Mouse (Mus musculus) hindbrain, embryonic 16.5 days (tissue): ENCODE results near the gene Ano10. TPM values are rescaled to one million over a fixed set of nuclear protein-coding genes. Genes with fewer than 3 reads are reported as not detected.
A peak's percentile ranks its signal among the peaks of the same experiment; 100 is the strongest.

Experiments
- ATAC-seq: fragments of 200-750 bp; cut with Nextera tagmentation; 2 replicates; pipeline ENCODE4 v1.8.0; 2017; ENCODE audit warnings: moderate TSS enrichment, moderate library complexity
- H3K27ac ChIP-seq: fragments of 300-500 bp; sonication (generic); 2 replicates; pipeline ENCODE4 v1.5.1; 2014; ENCODE audit warnings: low read depth, mild to moderate bottlenecking, control low read depth, low read length, moderate library complexity
- H3K27me3 ChIP-seq: fragments of 300-500 bp; sonication (generic); replicated peaks from 2 replicates; pipeline ENCODE4 v1.6.1; 2014; ENCODE audit warnings: low read length; ENCODE audit not compliant: control insufficient read depth, insufficient read depth
- H3K36me3 ChIP-seq: fragments of 300-500 bp; sonication (generic); 2 replicates; pipeline ENCODE4 v1.6.1; 2014; ENCODE audit warnings: mild to moderate bottlenecking, low read length, moderate library complexity, mixed read lengths; ENCODE audit not compliant: control insufficient read depth, insufficient read depth
- H3K4me1 ChIP-seq: fragments of 300-500 bp; sonication (generic); 2 replicates; pipeline ENCODE4 v1.6.1; 2014; ENCODE audit warnings: low read depth, low read length; ENCODE audit not compliant: control insufficient read depth, insufficient read depth
- H3K4me2 ChIP-seq: fragments of 300-500 bp; sonication (generic); 2 replicates; pipeline ENCODE4 v1.6.1; 2014; ENCODE audit warnings: mild to moderate bottlenecking, low read length, control low read depth, moderate library complexity
- H3K4me3 ChIP-seq: fragments of 300-500 bp; sonication (generic); 2 replicates; pipeline ENCODE4 v1.5.1; 2014; ENCODE audit warnings: mild to moderate bottlenecking, low read length, control low read depth, moderate library complexity
- H3K9ac ChIP-seq: fragments of 300-500 bp; sonication (generic); 2 replicates; pipeline ENCODE4 v1.6.1; 2014; ENCODE audit warnings: low read depth, mild to moderate bottlenecking, control low read depth, low read length, moderate library complexity
- H3K9me3 ChIP-seq: fragments of 300-500 bp; sonication (generic); 2 replicates; pipeline ENCODE4 v1.6.1; 2014; ENCODE audit warnings: mild to moderate bottlenecking, low read length, moderate library complexity; ENCODE audit not compliant: control insufficient read depth
- WGBS: fragments of 180-500 bp; shearing (Covaris S2); extraction: QIAGEN DNeasy Blood & Tissue Kit; methylation state at CpG from one replicate; pipeline ENCODE4 v1.1.7; 2014; 5-methylcytosine and 5-hydroxymethylcytosine counted together
- polyA plus RNA-seq: library from polyadenylated mRNA; unstranded; fragments of >200 nt; fragmentation: Nextera tagmentation; extraction: Ambion mirVana; gene quantifications from 2 replicates; pipeline ENCODE4 v1.2.1, GENCODE M21; 2015

Ano10 gene
- 41.8 and 43.6 TPM in 2 replicates for polyA plus RNA-seq

GRCm38 (mm10) chr9:122294242-122294881, at the start of gene Ano10:
TSS of gene Ano10 (minus strand) at chr9:122294423.
- Histone ChIP-seq H3K27me3 (no peaks in the 10 kb centered on the region), H3K9me3 (no peaks in the 10 kb centered on the region), H3K4me3 (peak within 1 kb of the TSS; percentile 89), H3K36me3 (no peaks in the 10 kb centered on the region), H3K4me1 (peaks cover 8% of the 10 kb centered on the region), H3K27ac (peak within 1 kb of the TSS; percentile 84), H3K9ac (peak within 1 kb of the TSS; percentile 93), H3K4me2 (peak within 1 kb of the TSS; percentile 70)
- WGBS, result under 1% methylated on average over 46 of the region's 51 CpGs
- ATAC-seq, result peak; percentile 97

- no peak for ATAC-seq
- no peaks in the 10 kb centered on the region for H3K27me3 ChIP-seq
- H3K36me3 ChIP-seq, result no peaks in the 10 kb centered on the region
- H3K4me2 ChIP-seq, result no peak overlapping the region
- H3K27ac ChIP-seq, result no peak overlapping the region
- no peaks in the 10 kb centered on the region for H3K9me3 ChIP-seq
- WGBS, result 90% methylated on average over 7 of the region's 7 CpGs
- H3K4me1 ChIP-seq, result no peaks in the 10 kb centered on the region
- H3K4me3 ChIP-seq, result no peak overlapping the region
- H3K9ac ChIP-seq, result no peak overlapping the region
Measured at GRCm38 (mm10) chr9:122343399-122343798, 49.2 kb upstream of the Ano10 start.

DNA sequence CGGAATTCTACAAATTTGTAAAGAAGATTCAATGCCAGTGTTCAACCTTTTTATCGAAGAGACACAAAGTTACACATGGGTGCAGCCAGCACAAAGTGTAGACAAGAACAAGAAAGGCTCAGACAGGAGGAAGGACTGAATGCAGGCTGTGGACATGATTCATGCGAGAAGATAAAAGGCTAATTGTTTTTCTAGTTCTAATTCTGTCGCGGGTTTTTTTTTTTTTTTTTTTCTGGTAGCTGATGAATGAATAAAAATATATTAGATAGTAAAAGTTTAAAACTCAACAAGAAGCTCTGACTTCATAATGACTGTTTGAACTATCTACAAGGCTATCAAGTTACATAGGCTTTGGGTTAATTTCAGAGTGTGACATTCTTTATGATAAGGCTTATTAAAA, 45.7 kb upstream of the Ano10 start:
- Histone ChIP-seq H3K36me3 (no peaks in the 10 kb centered on the region), H3K4me2 (no peak overlapping the region), H3K9ac (no peak overlapping the region), H3K27me3 (no peaks in the 10 kb centered on the region), H3K4me3 (no peak overlapping the region), H3K27ac (no peak overlapping the region), H3K9me3 (no peaks in the 10 kb centered on the region), H3K4me1 (no peaks in the 10 kb centered on the region)
- ATAC-seq, result no peak
- WGBS, result 57% methylated on average over 5 of the region's 5 CpGs

DNA sequence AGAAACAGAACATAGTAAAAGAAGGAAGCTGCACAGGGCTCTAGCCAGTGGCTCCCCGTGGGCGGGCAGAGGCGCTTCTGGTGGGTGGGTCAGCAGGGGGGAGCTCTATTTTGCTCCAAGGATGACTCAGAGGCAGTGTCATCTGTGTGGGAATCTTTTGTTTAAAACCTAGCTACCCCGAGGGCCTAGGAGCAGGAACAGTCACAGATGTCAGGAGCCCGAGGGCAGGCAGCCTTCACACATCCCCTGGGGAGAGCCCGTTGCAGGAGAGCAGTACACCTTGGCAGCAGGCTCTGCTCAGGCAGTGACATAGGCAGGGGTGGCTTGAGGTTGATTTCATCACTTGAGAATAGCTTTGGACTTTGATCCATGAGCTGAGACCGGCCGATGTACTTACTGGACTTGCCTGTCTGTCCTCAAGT, 43.3 kb upstream of the Ano10 start:
- Histone ChIP-seq H3K9ac (no peak overlapping the region), H3K9me3 (no peaks in the 10 kb centered on the region), H3K4me3 (no peak overlapping the region), H3K4me1 (no peaks in the 10 kb centered on the region), H3K4me2 (no peak overlapping the region), H3K36me3 (no peaks in the 10 kb centered on the region), H3K27ac (no peak overlapping the region), H3K27me3 (no peaks in the 10 kb centered on the region)
- 37% methylated on average over 8 of the region's 8 CpGs for WGBS
- ATAC-seq, result no peak

- Histone ChIP-seq H3K27me3 (no peaks in the 10 kb centered on the region), H3K4me2 (no peak overlapping the region), H3K27ac (no peak overlapping the region), H3K9ac (no peak overlapping the region), H3K36me3 (no peaks in the 10 kb centered on the region), H3K9me3 (no peaks in the 10 kb centered on the region), H3K4me1 (no peaks in the 10 kb centered on the region), H3K4me3 (no peak overlapping the region)
- ATAC-seq, result no peak
- 75% methylated on average over 2 of the region's 2 CpGs for WGBS
Measured at GRCm38 (mm10) chr9:122336677-122337076, 42.5 kb upstream of the Ano10 start.

- no peak overlapping the region for H3K4me2 ChIP-seq
- H3K9ac ChIP-seq, result no peak overlapping the region
- H3K36me3 ChIP-seq, result no peaks in the 10 kb centered on the region
- H3K27ac ChIP-seq, result no peak overlapping the region
- no peak overlapping the region for H3K4me3 ChIP-seq
- WGBS, result 74% methylated on average over 3 of the region's 3 CpGs
- no peak for ATAC-seq
- H3K9me3 ChIP-seq, result no peaks in the 10 kb centered on the region
- H3K27me3 ChIP-seq, result no peaks in the 10 kb centered on the region
- H3K4me1 ChIP-seq, result no peaks in the 10 kb centered on the region
Measured at GRCm38 (mm10) chr9:122328199-122328598, 34.0 kb upstream of the Ano10 start.

DNA sequence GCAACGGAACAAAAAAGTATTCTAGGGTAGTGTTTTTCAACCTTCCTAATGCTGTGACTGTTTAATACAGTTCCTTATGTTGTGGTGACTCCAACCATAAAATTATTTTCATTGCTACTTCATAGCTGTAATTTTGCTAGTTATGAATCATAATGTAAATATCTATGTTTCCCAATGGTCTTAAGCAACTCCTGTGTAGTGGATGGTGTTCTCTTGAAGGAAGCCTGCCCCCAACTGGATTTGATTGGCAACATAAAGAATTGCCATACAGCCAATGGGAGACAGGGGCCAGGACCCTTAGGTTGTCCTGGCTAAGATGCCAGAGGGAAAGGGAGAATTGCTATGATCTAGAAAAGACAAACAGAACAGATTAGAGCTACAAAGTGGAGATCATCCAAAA, 31.8 kb upstream of the Ano10 start:
- no peaks in the 10 kb centered on the region for H3K36me3 ChIP-seq
- 97% methylated on average over 1 of the region's 1 CpGs for WGBS
- no peak overlapping the region for H3K4me3 ChIP-seq
- ATAC-seq, result no peak
- H3K9ac ChIP-seq, result no peak overlapping the region
- no peak overlapping the region for H3K27ac ChIP-seq
- H3K27me3 ChIP-seq, result no peaks in the 10 kb centered on the region
- H3K4me2 ChIP-seq, result no peak overlapping the region
- H3K4me1 ChIP-seq, result no peaks in the 10 kb centered on the region
- no peaks in the 10 kb centered on the region for H3K9me3 ChIP-seq

GRCm38 (mm10) chr9:122322356-122322755, 28.1 kb upstream of the Ano10 start:
- Histone ChIP-seq H3K4me3 (no peak overlapping the region), H3K4me2 (no peak overlapping the region), H3K9ac (no peak overlapping the region), H3K9me3 (no peaks in the 10 kb centered on the region), H3K4me1 (no peaks in the 10 kb centered on the region), H3K27me3 (no peaks in the 10 kb centered on the region), H3K36me3 (no peaks in the 10 kb centered on the region), H3K27ac (no peak overlapping the region)
- whole genome bisulfite sequencing, result 78% methylated on average over 3 of the region's 3 CpGs
- no peak for ATAC-seq

- no peaks in the 10 kb centered on the region for H3K9me3 ChIP-seq
- no peak overlapping the region for H3K27ac ChIP-seq
- no peak overlapping the region for H3K9ac ChIP-seq
- H3K4me3 ChIP-seq, result no peak overlapping the region
- H3K4me1 ChIP-seq, result no peaks in the 10 kb centered on the region
- no peak for ATAC-seq
- WGBS, result 91% methylated on average over 4 of the region's 4 CpGs
- no peaks in the 10 kb centered on the region for H3K36me3 ChIP-seq
- H3K27me3 ChIP-seq, result no peaks in the 10 kb centered on the region
- no peak overlapping the region for H3K4me2 ChIP-seq
Measured at GRCm38 (mm10) chr9:122320626-122321025, 26.4 kb upstream of the Ano10 start.
